Comparison of ENCODE assay signal across 8 mouse cellular contexts in genomic region chr2:119167866-119168256, GRCm38 (mm10). TPM values are rescaled to one million over a fixed set of nuclear protein-coding genes. Genes with fewer than 3 reads are reported as not detected.
A peak's percentile ranks its signal among the peaks of the same experiment; 100 is the strongest.
DNase-seq lines count a peak whose midpoint lies in the region; ATAC-seq and TF ChIP-seq lines count a peak whose summit lies in the region.

No protein-coding gene starts in this region.

- 3% methylated on average over 26 of the region's 26 CpGs for WGBS in kidney, embryonic 14.5 days
- WGBS in hindbrain, postnatal 0 days = 5% methylated on average over 25 of the region's 26 CpGs

- DNase-seq in kidney, postnatal 14 days = no peak
- DNase-seq in hindbrain, postnatal 0 days (ENCODE audit: low spot score) = no peak
- no peak for DNase-seq in thymus, postnatal 10 days (ENCODE audit: low spot score in 2 of 2)
- DNase-seq in thymus, postnatal 25 days = no peak
- no peak for DNase-seq in cerebellum, postnatal 14 days

- peak; percentile 13 for ATAC-seq in kidney, embryonic 14.5 days (ENCODE audit: low FRiP score, low TSS enrichment)
- no peak for ATAC-seq in hindbrain, postnatal 0 days

- TF ChIP-seq CTCF in hindbrain, postnatal 0 days (IDR thresholded peaks at IDR 0.05; ENCODE audit: low read depth) = no peak

- H3K4me2 ChIP-seq in kidney, embryonic 14.5 days (replicated peaks; ENCODE audit: low read depth, low read length) = peak overlapping the region; percentile 98
- peak overlapping the region; percentile 100 for H3K4me2 ChIP-seq in hindbrain, postnatal 0 days (ENCODE audit: low read depth, low read length)
- H3K4me2 ChIP-seq in myocyte (ENCODE audit: low read depth) = peak overlapping the region; percentile 98

- H3K9me3 ChIP-seq in kidney, embryonic 14.5 days (ENCODE audit: control insufficient read depth, low read length) = 0 out of 2 replicates have a peak, but pooled peaks cover 2% of the 10 kb centered on the region
- no peaks in the 10 kb centered on the region for H3K9me3 ChIP-seq in hindbrain, postnatal 0 days (ENCODE audit: low read length)

- H3K27me3 ChIP-seq in kidney, embryonic 14.5 days (ENCODE audit: control insufficient read depth, insufficient read depth, low read length) = peaks cover 3% of the 10 kb centered on the region; the same call in 1 of the 2 replicates
- H3K27me3 ChIP-seq in hindbrain, postnatal 0 days (ENCODE audit: insufficient read depth, low read length) = peaks cover 3% of the 10 kb centered on the region; the same call in 1 of the 2 replicates
- no peaks in the 10 kb centered on the region for H3K27me3 ChIP-seq in myocyte (ENCODE audit: control insufficient read depth, insufficient read depth, insufficient read length)

- no peak for TF ChIP-seq POLR2A in myocyte (IDR thresholded peaks at IDR 0.05; ENCODE audit: insufficient read length, low read depth)

- H3K79me2 ChIP-seq in myocyte (ENCODE audit: control insufficient read depth, insufficient read depth) = no peaks in the 10 kb centered on the region

- no peaks in the 10 kb centered on the region for H3K36me3 ChIP-seq in kidney, embryonic 14.5 days (ENCODE audit: control insufficient read depth, insufficient read depth, low read length)
- no peaks in the 10 kb centered on the region for H3K36me3 ChIP-seq in hindbrain, postnatal 0 days (ENCODE audit: insufficient read depth, low read length)
- no peaks in the 10 kb centered on the region for H3K36me3 ChIP-seq in myocyte (ENCODE audit: control insufficient read depth, insufficient read depth)

- peak overlapping the region; percentile 14 for H3ac ChIP-seq in myocyte (ENCODE audit: control insufficient read depth, insufficient read length)

- H3K4me1 ChIP-seq in kidney, embryonic 14.5 days (ENCODE audit: control insufficient read depth, insufficient read depth, low read length) = peaks cover 21% of the 10 kb centered on the region
- H3K4me1 ChIP-seq in brown adipose tissue, adult 24 weeks (ENCODE audit: control insufficient read depth, insufficient read depth, insufficient read length, low read length) = peaks cover 5% of the 10 kb centered on the region
- peaks cover 8% of the 10 kb centered on the region; the same call in 1 of the 2 replicates for H3K4me1 ChIP-seq in hindbrain, postnatal 0 days (ENCODE audit: insufficient read depth, low read length)

- peak overlapping the region; percentile 53 for H3K4me3 ChIP-seq in kidney, embryonic 14.5 days (ENCODE audit: low read length)
- peak overlapping the region; percentile 70 for H3K4me3 ChIP-seq in brown adipose tissue, adult 24 weeks (ENCODE audit: insufficient read depth, low read depth, low read length)
- H3K4me3 ChIP-seq in hindbrain, postnatal 0 days (ENCODE audit: low read length) = peak overlapping the region; percentile 54
- H3K4me3 ChIP-seq in myocyte = peak overlapping the region; percentile 47

- H3K27ac ChIP-seq in kidney, embryonic 14.5 days (ENCODE audit: low read depth, low read length) = no peak overlapping the region
- no peak overlapping the region for H3K27ac ChIP-seq in brown adipose tissue, adult 24 weeks (replicated peaks; ENCODE audit: low read depth, low read length)
- H3K27ac ChIP-seq in hindbrain, postnatal 0 days = no peak overlapping the region

- H3K9ac ChIP-seq in kidney, embryonic 14.5 days (ENCODE audit: low read depth, low read length) = peak overlapping the region; percentile 55
- peak overlapping the region; percentile 43 for H3K9ac ChIP-seq in hindbrain, postnatal 0 days (replicated peaks; ENCODE audit: low read length)

TF ChIP-seq in myocyte, 11 proteins besides CTCF, POLR2A, EP300 and RAD21:
- TF ChIP-seq MYOG (IDR thresholded peaks at IDR 0.05; ENCODE audit: control insufficient read depth in 1 of 3, insufficient read depth in 1 of 3, insufficient read length in 2 of 3, low read depth in 2 of 3) (no peak), MYOD1 (IDR thresholded peaks at IDR 0.05; ENCODE audit: control insufficient read depth in 1 of 3, insufficient read length in 2 of 3, low read depth in 2 of 3) (no peak), SRF (IDR thresholded peaks at IDR 0.05; ENCODE audit: control insufficient read depth, insufficient read length, low read depth) (no peak), REST (IDR thresholded peaks at IDR 0.05; ENCODE audit: insufficient read depth, insufficient read length) (no peak), TCF3 (IDR thresholded peaks at IDR 0.05; ENCODE audit: insufficient read length, low read depth) (no peak), USF1 (IDR thresholded peaks at IDR 0.05; ENCODE audit: low read depth) (no peak), POLR2AphosphoS2 (IDR thresholded peaks at IDR 0.05; ENCODE audit: insufficient read length, low read depth) (no peak)

RNA-seq across cellular contexts. Expression of gene Gchfr, which starts 0.3 kb away (rescaled TPM):
- 35.5 and 41.7 TPM in 2 replicates for polyA plus RNA-seq in kidney, embryonic 14.5 days (2014; fragmentation: Nextera tagmentation; extraction: Ambion mirVana)
- polyA plus RNA-seq in brown adipose tissue, adult 24 weeks (2012; ENCODE audit: insufficient read depth, insufficient read length, missing spikeins) = 1.7 and 2.4 TPM in 2 replicates
- total RNA-seq in hindbrain, postnatal 0 days (2014; rRNA removed) = 9.8 and 17.7 TPM in 2 replicates
- 16.8 and 19.2 TPM in 2 replicates for polyA plus RNA-seq in hindbrain, postnatal 0 days (2015; fragmentation: Nextera tagmentation; extraction: Ambion mirVana)
- polyA plus RNA-seq in myocyte (2012; fragmentation: generic; extraction: Trizol) = 90.4 TPM

RNA-seq across cellular contexts. Expression of gene Gm14137, which starts 6.4 kb away (rescaled TPM):
- polyA plus RNA-seq in kidney, embryonic 14.5 days (2014; fragmentation: Nextera tagmentation; extraction: Ambion mirVana) = 0.31 and 0.43 TPM in 2 replicates
- not detected in 2 replicates for polyA plus RNA-seq in brown adipose tissue, adult 24 weeks (2012; ENCODE audit: insufficient read depth, insufficient read length, missing spikeins)
- 0.36 TPM in 1 of 2 replicates, not detected in the other for total RNA-seq in hindbrain, postnatal 0 days (2014; rRNA removed)
- 0.28 and 0.29 TPM in 2 replicates for polyA plus RNA-seq in hindbrain, postnatal 0 days (2015; fragmentation: Nextera tagmentation; extraction: Ambion mirVana)
- 6.3 TPM for polyA plus RNA-seq in myocyte (2012; fragmentation: generic; extraction: Trizol)

RNA-seq across cellular contexts. Expression of gene Rmdn3, which starts 11.0 kb away (rescaled TPM):
- 35.8 and 41.9 TPM in 2 replicates for polyA plus RNA-seq in kidney, embryonic 14.5 days (2014; fragmentation: Nextera tagmentation; extraction: Ambion mirVana)
- polyA plus RNA-seq in brown adipose tissue, adult 24 weeks (2012; ENCODE audit: insufficient read depth, insufficient read length, missing spikeins) = 124 and 184 TPM in 2 replicates
- 30.5 and 34.7 TPM in 2 replicates for total RNA-seq in hindbrain, postnatal 0 days (2014; rRNA removed)
- 38.7 and 39.8 TPM in 2 replicates for polyA plus RNA-seq in hindbrain, postnatal 0 days (2015; fragmentation: Nextera tagmentation; extraction: Ambion mirVana)
- polyA plus RNA-seq in myocyte (2012; fragmentation: generic; extraction: Trizol) = 20.7 TPM

RNA-seq across cellular contexts. Expression of gene Zfyve19, which starts 40.6 kb away (rescaled TPM):
- polyA plus RNA-seq in kidney, embryonic 14.5 days (2014; fragmentation: Nextera tagmentation; extraction: Ambion mirVana) = 47.9 and 49.1 TPM in 2 replicates
- 16.2 and 21.0 TPM in 2 replicates for polyA plus RNA-seq in brown adipose tissue, adult 24 weeks (2012; ENCODE audit: insufficient read depth, insufficient read length, missing spikeins)
- 26.2 and 35.1 TPM in 2 replicates for total RNA-seq in hindbrain, postnatal 0 days (2014; rRNA removed)
- 50.2 and 53.1 TPM in 2 replicates for polyA plus RNA-seq in hindbrain, postnatal 0 days (2015; fragmentation: Nextera tagmentation; extraction: Ambion mirVana)
- 23.2 TPM for polyA plus RNA-seq in myocyte (2012; fragmentation: generic; extraction: Trizol)

RNA-seq across cellular contexts. Expression of gene Dnajc17, which starts 40.7 kb away (rescaled TPM):
- polyA plus RNA-seq in kidney, embryonic 14.5 days (2014; fragmentation: Nextera tagmentation; extraction: Ambion mirVana) = 21.4 and 24.5 TPM in 2 replicates
- polyA plus RNA-seq in brown adipose tissue, adult 24 weeks (2012; ENCODE audit: insufficient read depth, insufficient read length, missing spikeins) = 7.8 and 8.8 TPM in 2 replicates
- total RNA-seq in hindbrain, postnatal 0 days (2014; rRNA removed) = 3.0 and 7.1 TPM in 2 replicates
- polyA plus RNA-seq in hindbrain, postnatal 0 days (2015; fragmentation: Nextera tagmentation; extraction: Ambion mirVana) = 20.3 and 21.9 TPM in 2 replicates
- polyA plus RNA-seq in myocyte (2012; fragmentation: generic; extraction: Trizol) = 17.2 TPM
